Mouse (Mus musculus): ENCODE measurements around the gene Gm9747. TPM values are rescaled to one million over a fixed set of nuclear protein-coding genes. Genes with fewer than 3 reads are reported as not detected.

Gene Gm9747
- total and polyA plus RNA-seq, 3 experiments: not detected

GRCm38 (mm10) chr1:82191579-82191978 lies 41.3 kb upstream of the Gm9747 start:
- H3K27ac ChIP-seq (ENCODE audit: insufficient read depth, low read depth): no peak overlapping the region
- in situ Hi-C loops (cut with MboI; ENCODE audit: low pct_ligation_motif_present, low pct_unique_long_range_greater_than_20kb, low sequenced_read_pairs): no loop called here
- no peaks in the 10 kb centered on the region for H3K27me3 ChIP-seq (replicated peaks)
- no peak for DNase-seq (ENCODE audit: extremely low read depth)
- peaks cover 0 to 3% of the 10 kb centered on the region in 2 experiments; a peak in 1 of 4 replicates for H3K4me1 ChIP-seq (ENCODE audit: control insufficient read depth in 1 of 2, insufficient read depth in 2 of 2)
- dilution Hi-C loops (cut with MboI; ENCODE audit: extremely low pct_ligation_motif_present, extremely low pct_unique_long_range_greater_than_20kb, low sequenced_read_pairs): no loop called here
- H3K4me3 ChIP-seq (replicated peaks in 1 of 3; ENCODE audit: low read depth in 2 of 3, low read length in 2 of 3, poor library complexity in 1 of 3): no peak overlapping the region
- H3K4me2 ChIP-seq (ENCODE audit: insufficient read depth, low read depth, poor library complexity, severe bottlenecking): no peak overlapping the region
- no peak overlapping the region for H3K9ac ChIP-seq (ENCODE audit: insufficient read depth, low read depth)
- no peaks in the 10 kb centered on the region for H3K79me2 ChIP-seq (replicated peaks; ENCODE audit: control insufficient read depth, extremely low read depth, insufficient read depth, poor library complexity, severe bottlenecking)
- H3K36me3 ChIP-seq (replicated peaks in 1 of 2; ENCODE audit: control insufficient read depth in 1 of 2, insufficient read depth in 1 of 2, low read length in 1 of 2): no peaks in the 10 kb centered on the region
- H3K9me3 ChIP-seq (replicated peaks; ENCODE audit: low read length): no peaks in the 10 kb centered on the region
- TF ChIP-seq ELF1 (IDR thresholded peaks at IDR 0.05; ENCODE audit: low read depth, low read length) (no peak), TBP (conservative IDR thresholded peaks at IDR 0.05; ENCODE audit: low read depth, low read length) (no peak), JUND (conservative IDR thresholded peaks at IDR 0.05; ENCODE audit: low read depth, low read length) (no peak), POLR2A (IDR thresholded peaks at IDR 0.05; ENCODE audit: low read depth, low read length) (no peak), RCOR1 (conservative IDR thresholded peaks at IDR 0.05; ENCODE audit: low read depth, low read length) (no peak), USF1 (IDR thresholded peaks at IDR 0.05; ENCODE audit: low read depth, low read length) (no peak), MEF2A (IDR thresholded peaks at IDR 0.05; ENCODE audit: borderline replicate concordance, low read depth, low read length) (no peak), ETS1 (conservative IDR thresholded peaks at IDR 0.05; ENCODE audit: low read depth, low read length) (no peak), UBTF (IDR thresholded peaks at IDR 0.05; ENCODE audit: low read depth, low read length) (no peak), TCF12 (IDR thresholded peaks at IDR 0.05; ENCODE audit: low read depth, low read length) (no peak)

GRCm38 (mm10) chr1:82199918-82200317 lies 33.0 kb upstream of the Gm9747 start:
- Histone ChIP-seq H3K4me2 (ENCODE audit: insufficient read depth, low read depth, poor library complexity, severe bottlenecking) (no peak overlapping the region), H3K9me3 (replicated peaks; ENCODE audit: low read length) (no peaks in the 10 kb centered on the region), H3K27ac (ENCODE audit: insufficient read depth, low read depth) (no peak overlapping the region), H3K27me3 (replicated peaks) (no peaks in the 10 kb centered on the region), H3K9ac (ENCODE audit: insufficient read depth, low read depth) (no peak overlapping the region), H3K36me3 (replicated peaks in 1 of 2; ENCODE audit: control insufficient read depth in 1 of 2, insufficient read depth in 1 of 2, low read length in 1 of 2) (no peaks in the 10 kb centered on the region), H3K4me1 (ENCODE audit: control insufficient read depth in 1 of 2, insufficient read depth in 2 of 2) (peaks cover 0 to 3% of the 10 kb centered on the region in 2 experiments; a peak in 1 of 4 replicates), H3K79me2 (replicated peaks; ENCODE audit: control insufficient read depth, extremely low read depth, insufficient read depth, poor library complexity, severe bottlenecking) (no peaks in the 10 kb centered on the region), H3K4me3 (replicated peaks in 1 of 3; ENCODE audit: low read depth in 2 of 3, low read length in 2 of 3, poor library complexity in 1 of 3) (no peak overlapping the region)
- in situ Hi-C loops (cut with MboI; ENCODE audit: low pct_ligation_motif_present, low pct_unique_long_range_greater_than_20kb, low sequenced_read_pairs): no loop called here
- DNase-seq (ENCODE audit: extremely low read depth): no peak
- dilution Hi-C loops (cut with MboI; ENCODE audit: extremely low pct_ligation_motif_present, extremely low pct_unique_long_range_greater_than_20kb, low sequenced_read_pairs): no loop called here
- TF ChIP-seq CTCF (conservative IDR thresholded peaks at IDR 0.05 in 1 of 2, IDR thresholded peaks at IDR 0.05 in 1 of 2; ENCODE audit: low read depth in 2 of 2, low read length in 2 of 2): no peak
- no peak for TF ChIP-seq ELF1 (IDR thresholded peaks at IDR 0.05; ENCODE audit: low read depth, low read length)
- TF ChIP-seq E2F4 (IDR thresholded peaks at IDR 0.05; ENCODE audit: insufficient replicate concordance, low read depth, low read length): no peak
- no peak for TF ChIP-seq MAX (IDR thresholded peaks at IDR 0.05; ENCODE audit: low read length)
- TF ChIP-seq MAFK (IDR thresholded peaks at IDR 0.05; ENCODE audit: insufficient replicate concordance, low read length): no peak

DNA sequence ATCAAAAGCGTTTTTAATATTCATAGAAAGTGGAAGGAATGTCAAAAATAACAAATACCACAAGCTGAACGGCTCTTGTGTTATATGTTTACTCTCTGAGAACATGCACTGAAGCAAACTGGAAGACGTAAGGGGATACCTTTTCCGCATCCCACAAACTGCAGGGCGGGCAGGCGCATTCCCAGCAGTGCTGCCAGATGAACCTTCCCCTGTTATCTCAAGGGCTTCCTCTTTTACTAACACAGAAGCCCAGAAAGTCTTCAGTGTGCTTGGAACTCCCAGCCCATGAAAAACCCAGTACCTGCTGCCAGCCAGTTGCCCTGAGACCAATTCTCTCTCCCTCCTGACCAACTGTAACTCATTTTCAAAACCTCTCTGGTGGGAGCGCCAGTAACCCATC lies 32.3 kb upstream of the Gm9747 start:
- dilution Hi-C loops (cut with MboI; ENCODE audit: extremely low pct_ligation_motif_present, extremely low pct_unique_long_range_greater_than_20kb, low sequenced_read_pairs): no loop called here
- Histone ChIP-seq H3K4me2 (ENCODE audit: insufficient read depth, low read depth, poor library complexity, severe bottlenecking) (no peak overlapping the region), H3K79me2 (replicated peaks; ENCODE audit: control insufficient read depth, extremely low read depth, insufficient read depth, poor library complexity, severe bottlenecking) (no peaks in the 10 kb centered on the region), H3K27ac (ENCODE audit: insufficient read depth, low read depth) (no peak overlapping the region), H3K9ac (ENCODE audit: insufficient read depth, low read depth) (no peak overlapping the region), H3K4me3 (replicated peaks in 1 of 3; ENCODE audit: low read depth in 2 of 3, low read length in 2 of 3, poor library complexity in 1 of 3) (no peak overlapping the region), H3K4me1 (ENCODE audit: control insufficient read depth in 1 of 2, insufficient read depth in 2 of 2) (peaks cover 0 to 3% of the 10 kb centered on the region in 2 experiments; a peak in 1 of 4 replicates), H3K36me3 (replicated peaks in 1 of 2; ENCODE audit: control insufficient read depth in 1 of 2, insufficient read depth in 1 of 2, low read length in 1 of 2) (no peaks in the 10 kb centered on the region), H3K9me3 (replicated peaks; ENCODE audit: low read length) (no peaks in the 10 kb centered on the region), H3K27me3 (replicated peaks) (no peaks in the 10 kb centered on the region)
- DNase-seq (ENCODE audit: extremely low read depth): no peak
- in situ Hi-C loops (cut with MboI; ENCODE audit: low pct_ligation_motif_present, low pct_unique_long_range_greater_than_20kb, low sequenced_read_pairs): no loop called here
- TF ChIP-seq ZNF384 (IDR thresholded peaks at IDR 0.05; ENCODE audit: low read depth, low read length) (no peak), MAX (IDR thresholded peaks at IDR 0.05; ENCODE audit: low read length) (no peak), SMC3 (IDR thresholded peaks at IDR 0.05; ENCODE audit: low read depth, low read length) (no peak), EP300 (IDR thresholded peaks at IDR 0.05; ENCODE audit: low read length) (no peak), CHD1 (IDR thresholded peaks at IDR 0.05; ENCODE audit: low read depth, low read length) (no peak), UBTF (IDR thresholded peaks at IDR 0.05; ENCODE audit: low read depth, low read length) (no peak), CHD2 (IDR thresholded peaks at IDR 0.05; ENCODE audit: low read length) (no peak), USF1 (IDR thresholded peaks at IDR 0.05; ENCODE audit: low read depth, low read length) (no peak), POLR2AphosphoS2 (IDR thresholded peaks at IDR 0.05; ENCODE audit: low read depth, low read length) (no peak), MXI1 (IDR thresholded peaks at IDR 0.05; ENCODE audit: low read depth, low read length) (no peak), ZMIZ1 (IDR thresholded peaks at IDR 0.05; ENCODE audit: low read depth, low read length) (no peak), ZC3H11A (IDR thresholded peaks at IDR 0.05; ENCODE audit: low read depth, low read length) (no peak), E2F4 (IDR thresholded peaks at IDR 0.05; ENCODE audit: insufficient replicate concordance, low read depth, low read length) (no peak), KAT2A (IDR thresholded peaks at IDR 0.05; ENCODE audit: insufficient replicate concordance, low read length) (no peak), RCOR1 (conservative IDR thresholded peaks at IDR 0.05; ENCODE audit: low read depth, low read length) (no peak), CTCF (conservative IDR thresholded peaks at IDR 0.05 in 1 of 2, IDR thresholded peaks at IDR 0.05 in 1 of 2; ENCODE audit: low read depth in 2 of 2, low read length in 2 of 2) (no peak)
